Mouse (Mus musculus) midbrain, embryonic 10.5 days (tissue): Measurements from ENCODE around the gene Fcgr3. TPM values are rescaled to one million over a fixed set of nuclear protein-coding genes. Genes with fewer than 3 reads are reported as not detected.
A peak's percentile ranks its signal among the peaks of the same experiment; 100 is the strongest.
"Not testable (repeated sequence)": the region's sequence is repeated elsewhere in the genome, so short reads cannot be mapped to it uniquely, and the experiment has no call there.

Experiments used
- DNase-seq: peaks from one replicate; pipeline ENCODE4 v3.0.0-alpha.2; 2017; ENCODE audit warnings: low spot score
- H3K27ac ChIP-seq: fragments of 300-500 bp; sonication (generic); replicated peaks from 2 replicates; pipeline ENCODE4 v1.5.1; 2016; ENCODE audit warnings: mild to moderate bottlenecking
- H3K27me3 ChIP-seq: fragments of 300-500 bp; sonication (generic); 2 replicates; pipeline ENCODE4 v1.6.1; 2016; ENCODE audit warnings: low read depth, mild to moderate bottlenecking; ENCODE audit not compliant: poor library complexity, severe bottlenecking
- H3K36me3 ChIP-seq: fragments of 300-500 bp; sonication (generic); 2 replicates; pipeline ENCODE4 v1.6.1; 2016; ENCODE audit warnings: mild to moderate bottlenecking, moderate library complexity
- H3K4me1 ChIP-seq: fragments of 300-500 bp; sonication (generic); 2 replicates; pipeline ENCODE4 v1.6.1; 2016
- H3K4me3 ChIP-seq: fragments of 300-500 bp; sonication (generic); 2 replicates; pipeline ENCODE4 v1.5.1; 2016; ENCODE audit warnings: mild to moderate bottlenecking, moderate library complexity
- H3K9me3 ChIP-seq: fragments of 300-500 bp; sonication (generic); replicated peaks from 2 replicates; pipeline ENCODE4 v1.6.1; 2016; ENCODE audit warnings: mild to moderate bottlenecking
- WGBS: fragments of 180-500 bp; shearing (Covaris S2); methylation state at CpG from one replicate; pipeline ENCODE4 v1.1.7; 2016; 5-methylcytosine and 5-hydroxymethylcytosine counted together
- polyA plus RNA-seq: library from polyadenylated mRNA; unstranded; fragments of >200 nt; fragmentation: Nextera tagmentation; extraction: Ambion mirVana; gene quantifications from 2 replicates; pipeline ENCODE4 v1.2.1, GENCODE M21; 2016

Fcgr3 gene
- polyA plus RNA-seq, 1 experiment from 2014 or later = 5.5 TPM

DNA sequence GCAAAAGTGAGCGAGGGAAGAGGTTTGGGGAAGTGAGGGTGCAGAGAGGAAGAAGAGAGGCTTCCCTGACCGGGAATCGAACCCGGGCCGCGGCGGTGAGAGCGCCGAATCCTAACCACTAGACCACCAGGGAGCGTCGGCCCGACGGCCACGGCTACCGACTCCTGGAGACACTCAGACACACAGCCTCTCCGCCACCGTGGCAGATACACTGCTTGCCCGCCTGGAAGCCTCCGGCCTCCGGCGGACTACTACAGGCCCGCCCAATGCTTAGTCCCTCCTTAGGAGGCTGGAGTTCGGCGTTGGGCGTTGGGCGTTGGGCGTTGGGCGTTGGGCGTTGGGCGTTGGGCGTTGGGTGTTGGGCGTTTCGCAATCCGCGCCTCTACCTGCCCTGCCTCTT, 14.6 kb upstream of the Fcgr3 start:
- not testable (repeated sequence) for H3K4me3 ChIP-seq, H3K36me3 ChIP-seq, H3K4me1 ChIP-seq, H3K9me3 ChIP-seq, DNase-seq, H3K27ac ChIP-seq
- WGBS = 0% methylated on average over 1 of the region's 35 CpGs
- H3K27me3 ChIP-seq = peaks cover 42% of the 10 kb centered on the region

DNA sequence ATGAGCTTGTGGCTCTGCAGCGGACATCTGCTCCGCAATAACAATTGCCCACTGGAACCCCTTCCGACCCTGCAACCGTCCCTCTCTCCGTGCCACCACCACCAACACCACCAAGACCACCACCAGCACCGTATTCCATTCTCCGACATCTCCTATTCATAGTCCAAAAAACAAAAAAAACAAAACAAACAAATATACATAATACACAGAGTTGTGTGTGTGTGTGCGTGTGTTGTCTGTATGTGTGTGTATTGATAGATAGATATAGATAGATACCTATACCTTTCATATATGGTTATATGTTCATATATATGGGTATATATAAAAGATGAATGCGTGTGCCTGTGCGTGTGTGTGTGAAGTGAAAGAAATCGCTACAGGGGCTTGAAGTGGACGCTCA, 13.7 kb upstream of the Fcgr3 start:
- 27% methylated on average over 12 of the region's 12 CpGs for WGBS
- H3K4me1 ChIP-seq, H3K36me3 ChIP-seq, DNase-seq, H3K27ac ChIP-seq, H3K9me3 ChIP-seq: not testable (repeated sequence)
- H3K27me3 ChIP-seq = peaks cover 51% of the 10 kb centered on the region
- H3K4me3 ChIP-seq = peak overlapping the region; percentile 40

DNA sequence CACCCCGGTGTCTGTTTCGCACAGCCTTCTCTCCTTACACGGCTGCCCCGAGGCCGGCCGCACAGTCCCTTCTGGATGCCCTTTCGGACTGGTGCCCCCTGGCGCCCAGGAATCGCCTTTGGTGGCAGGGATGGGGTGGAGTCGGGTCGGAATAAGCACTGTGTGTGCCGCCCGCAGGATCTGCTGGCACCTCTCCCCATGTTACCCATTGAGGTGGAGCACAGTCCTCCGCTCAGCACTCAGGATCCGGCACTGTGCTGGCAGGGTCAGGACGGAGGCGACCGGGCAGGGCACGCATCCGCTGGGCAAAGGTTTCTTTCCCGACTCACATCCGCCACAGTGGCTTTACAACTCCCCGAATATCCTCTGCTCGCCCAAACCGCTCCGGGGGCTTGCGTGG, 13.2 kb upstream of the Fcgr3 start:
- WGBS = 5% methylated on average over 20 of the region's 27 CpGs

GRCm38 (mm10) chr1:171077192-171077591, 12.5 kb upstream of the Fcgr3 start:
- H3K27me3 ChIP-seq = peaks cover 47% of the 10 kb centered on the region

More for the DNA sequence above, 13.2 kb upstream of the Fcgr3 start:
- not testable (repeated sequence) for H3K36me3 ChIP-seq, H3K9me3 ChIP-seq, DNase-seq, H3K4me1 ChIP-seq, H3K27ac ChIP-seq
- peak overlapping the region; percentile 41 for H3K4me3 ChIP-seq
- peaks cover 51% of the 10 kb centered on the region for H3K27me3 ChIP-seq

GRCm38 (mm10) chr1:171076176-171076575, 11.4 kb upstream of the Fcgr3 start:
- H3K9me3 ChIP-seq, H3K4me1 ChIP-seq, DNase-seq, H3K27ac ChIP-seq, H3K36me3 ChIP-seq, H3K4me3 ChIP-seq: not testable (repeated sequence)
- WGBS = 66% methylated on average over 4 of the region's 5 CpGs
- peaks cover 42% of the 10 kb centered on the region for H3K27me3 ChIP-seq

More at GRCm38 (mm10) chr1:171077192-171077591, 12.5 kb upstream of the Fcgr3 start:
- not testable (repeated sequence) for DNase-seq, H3K9me3 ChIP-seq, H3K4me1 ChIP-seq, H3K4me3 ChIP-seq, H3K36me3 ChIP-seq, H3K27ac ChIP-seq
- WGBS = 34% methylated on average over 5 of the region's 5 CpGs

DNA sequence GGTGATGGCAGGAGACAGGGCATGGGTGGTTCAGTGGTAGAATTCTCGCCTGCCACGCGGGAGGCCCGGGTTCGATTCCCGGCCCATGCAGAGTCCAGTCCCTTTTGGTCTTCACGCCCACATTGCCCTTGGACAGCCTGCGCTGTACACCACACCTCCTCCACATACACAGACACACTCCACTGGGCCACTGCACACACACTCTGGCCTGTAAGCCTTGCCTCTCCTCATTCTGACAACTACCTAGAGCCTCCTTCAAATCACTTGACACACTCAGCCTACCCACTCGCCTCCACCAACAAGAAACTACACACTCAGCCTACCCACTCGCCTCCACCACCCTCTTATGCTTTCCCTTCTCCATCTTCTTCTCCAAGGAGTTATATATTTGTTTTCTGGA, 9.5 kb upstream of the Fcgr3 start:
- Histone ChIP-seq H3K27me3 (peaks cover 61% of the 10 kb centered on the region), H3K4me3 (0 out of 2 replicates have a peak overlapping the region, but pooled peaks have one; percentile 1)
- H3K27ac ChIP-seq, H3K36me3 ChIP-seq, H3K4me1 ChIP-seq, H3K9me3 ChIP-seq: not testable (repeated sequence)
- DNase-seq = peak; percentile 62
- WGBS = 39% methylated on average over 7 of the region's 10 CpGs

GRCm38 (mm10) chr1:171072217-171072616, 7.5 kb upstream of the Fcgr3 start:
- not testable (repeated sequence) for H3K9me3 ChIP-seq, H3K27ac ChIP-seq, H3K4me1 ChIP-seq, DNase-seq, H3K4me3 ChIP-seq, H3K36me3 ChIP-seq
- H3K27me3 ChIP-seq = peaks cover 51% of the 10 kb centered on the region
- no CpG with 5 or more reads among the region's 45 CpGs for WGBS

DNA sequence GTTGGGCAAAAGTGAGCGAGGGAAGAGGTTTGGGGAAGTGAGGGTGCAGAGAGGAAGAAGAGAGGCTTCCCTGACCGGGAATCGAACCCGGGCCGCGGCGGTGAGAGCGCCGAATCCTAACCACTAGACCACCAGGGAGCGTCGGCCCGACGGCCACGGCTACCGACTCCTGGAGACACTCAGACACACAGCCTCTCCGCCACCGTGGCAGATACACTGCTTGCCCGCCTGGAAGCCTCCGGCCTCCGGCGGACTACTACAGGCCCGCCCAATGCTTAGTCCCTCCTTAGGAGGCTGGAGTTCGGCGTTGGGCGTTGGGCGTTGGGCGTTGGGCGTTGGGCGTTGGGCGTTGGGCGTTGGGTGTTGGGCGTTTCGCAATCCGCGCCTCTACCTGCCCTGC, 7.0 kb upstream of the Fcgr3 start:
- peaks cover 48% of the 10 kb centered on the region for H3K27me3 ChIP-seq
- WGBS = no CpG with 5 or more reads among the region's 35 CpGs
- not testable (repeated sequence) for DNase-seq, H3K9me3 ChIP-seq, H3K36me3 ChIP-seq, H3K4me1 ChIP-seq, H3K27ac ChIP-seq
- 0 out of 2 replicates have a peak overlapping the region, but pooled peaks have one; percentile 21 for H3K4me3 ChIP-seq

DNA sequence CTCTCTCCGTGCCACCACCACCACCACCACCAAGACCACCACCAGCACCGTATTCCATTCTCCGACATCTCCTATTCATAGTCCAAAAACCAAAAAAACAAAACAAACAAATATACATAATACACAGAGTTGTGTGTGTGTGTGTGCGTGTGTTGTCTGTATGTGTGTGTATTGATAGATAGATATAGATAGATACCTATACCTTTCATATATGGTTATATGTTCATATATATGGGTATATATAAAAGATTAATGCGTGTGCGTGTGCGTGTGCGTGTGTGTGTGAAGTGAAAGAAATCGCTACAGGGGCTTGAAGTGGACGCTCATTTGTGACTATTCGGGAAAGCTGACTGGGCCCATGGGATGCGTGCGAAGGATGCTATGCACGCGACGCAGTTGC, 6.1 kb upstream of the Fcgr3 start:
- H3K4me1 ChIP-seq, H3K27ac ChIP-seq, H3K36me3 ChIP-seq, DNase-seq, H3K9me3 ChIP-seq: not testable (repeated sequence)
- Histone ChIP-seq H3K4me3 (peak overlapping the region; percentile 20; the same call in 1 of the 2 replicates), H3K27me3 (peaks cover 51% of the 10 kb centered on the region)
- 19% methylated on average over 16 of the region's 16 CpGs for WGBS

DNA sequence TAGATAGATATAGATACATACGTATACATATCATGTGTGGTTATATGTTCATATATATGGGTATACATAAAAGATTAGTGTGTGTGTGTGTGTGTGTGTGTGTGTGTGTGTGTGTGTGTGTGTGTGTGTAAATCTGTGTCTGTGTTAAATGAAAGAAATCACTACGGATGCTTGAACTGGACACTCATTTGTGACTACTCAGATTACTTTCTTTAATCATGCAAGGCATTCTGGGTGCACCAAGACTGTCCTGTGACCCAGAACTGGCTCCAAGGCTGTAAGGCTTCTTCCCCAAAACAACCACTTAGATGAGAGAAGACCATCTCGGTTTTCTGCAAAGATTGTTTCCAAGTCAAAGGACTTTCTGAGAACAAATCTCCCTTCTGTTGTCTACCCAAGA, 4.8 kb upstream of the Fcgr3 start:
- H3K27me3 ChIP-seq = peaks cover 60% of the 10 kb centered on the region
- not testable (repeated sequence) for H3K36me3 ChIP-seq, H3K4me3 ChIP-seq, H3K4me1 ChIP-seq, H3K9me3 ChIP-seq, H3K27ac ChIP-seq
- 71% methylated on average over 3 of the region's 3 CpGs for WGBS
- peak; percentile 44 for DNase-seq

GRCm38 (mm10) chr1:171067928-171068327, 3.2 kb upstream of the Fcgr3 start:
- H3K4me3 ChIP-seq, H3K36me3 ChIP-seq, DNase-seq, H3K27ac ChIP-seq, H3K9me3 ChIP-seq: not testable (repeated sequence)
- Histone ChIP-seq H3K4me1 (peaks cover 15% of the 10 kb centered on the region), H3K27me3 (peaks cover 64% of the 10 kb centered on the region)
- WGBS = 64% methylated on average over 5 of the region's 5 CpGs

- H3K27me3 ChIP-seq = peaks cover 66% of the 10 kb centered on the region
- 27% methylated on average over 4 of the region's 10 CpGs for WGBS
Observed at GRCm38 (mm10) chr1:171066583-171066982, 1.8 kb upstream of the Fcgr3 start.

GRCm38 (mm10) chr1:171065768-171066167, 1.0 kb upstream of the Fcgr3 start:
- peaks cover 15% of the 10 kb centered on the region for H3K4me1 ChIP-seq
- H3K36me3 ChIP-seq, H3K9me3 ChIP-seq, H3K27ac ChIP-seq, DNase-seq: not testable (repeated sequence)
- 5% methylated on average over 31 of the region's 45 CpGs for WGBS
- peak overlapping the region; percentile 45 for H3K4me3 ChIP-seq
- peaks cover 59% of the 10 kb centered on the region for H3K27me3 ChIP-seq

More at GRCm38 (mm10) chr1:171066583-171066982, 1.8 kb upstream of the Fcgr3 start:
- H3K4me3 ChIP-seq, H3K36me3 ChIP-seq, H3K27ac ChIP-seq, H3K9me3 ChIP-seq, DNase-seq: not testable (repeated sequence)
- H3K4me1 ChIP-seq = peaks cover 15% of the 10 kb centered on the region

- not testable (repeated sequence) for H3K36me3 ChIP-seq, H3K27ac ChIP-seq, DNase-seq, H3K9me3 ChIP-seq
- peaks cover 53% of the 10 kb centered on the region for H3K27me3 ChIP-seq
- peaks cover 15% of the 10 kb centered on the region for H3K4me1 ChIP-seq
- WGBS = 1% methylated on average over 26 of the region's 35 CpGs
- peak overlapping the region; percentile 49 for H3K4me3 ChIP-seq
Observed at GRCm38 (mm10) chr1:171065243-171065587, 480 bp upstream of the Fcgr3 start.
